Mouse (Mus musculus): Measurements from ENCODE around the gene Tbc1d2.

GRCm38 (mm10) chr4:46568169-46568568 lies 81.8 kb downstream of the Tbc1d2 start:
- TF ChIP-seq POLR2A (IDR thresholded peaks at IDR 0.05; ENCODE audit: low read depth, low read length) (no peak), CTCF (conservative IDR thresholded peaks at IDR 0.05; ENCODE audit: insufficient read depth, insufficient read length, low read depth, low read length) (no peak)
